Mouse (Mus musculus) left cerebral cortex, postnatal 4 days (tissue): Measurements from ENCODE around the gene Tent5c. TPM values are rescaled to one million over a fixed set of nuclear protein-coding genes. Genes with fewer than 3 reads are reported as not detected.

Experiments
- DNase-seq: peaks from one replicate; pipeline ENCODE4 v3.0.0-alpha.2; 2022
- intact Hi-C: fragments of 180-260 bp; cut with DNase I; formaldehyde crosslinking; loops from one replicate; pipeline ENCODE4 v1.15.1; 2025
- total RNA-seq, 2 experiments: library from RNA; stranded (reverse); gene quantifications; 2 replicates each; pipeline ENCODE4 v1.2.3; 2021

Gene Tent5c
- total RNA-seq, 2 experiments from 2014 or later: 1.0 to 1.8 TPM

DNA sequence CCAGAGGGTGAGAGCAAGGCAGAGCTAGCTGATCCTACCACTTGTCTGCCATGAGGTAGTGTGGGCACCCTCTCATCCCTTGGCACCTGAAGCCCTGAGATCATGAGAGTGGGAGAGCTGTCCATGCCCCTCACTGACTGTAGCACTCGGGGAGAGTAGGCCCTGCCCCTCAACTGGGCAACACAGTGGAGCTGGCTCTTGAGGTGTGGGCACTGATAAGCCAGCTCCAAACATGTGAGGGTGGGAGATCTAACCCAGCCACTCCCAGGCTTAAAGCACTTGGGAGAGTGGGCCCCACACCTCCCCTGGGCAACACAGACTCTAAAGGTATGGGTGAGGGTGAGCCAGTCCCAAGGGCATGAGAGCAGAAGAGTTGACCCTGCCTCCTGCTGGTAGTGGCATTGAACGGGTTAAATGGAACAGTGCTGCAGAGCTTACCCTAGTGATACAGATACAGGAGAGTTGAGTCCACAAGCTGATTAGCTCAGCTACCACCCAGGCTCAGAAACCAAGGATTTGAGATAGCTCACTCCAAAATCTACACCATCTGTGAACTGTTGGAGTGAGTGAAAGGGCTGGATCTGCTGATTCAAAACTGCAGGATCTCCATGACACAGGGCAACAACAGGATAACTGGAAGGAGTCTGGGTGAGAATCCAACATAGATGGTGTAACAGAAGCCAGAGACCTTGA is 80.6 kb downstream of the Tent5c start:
- no peak for DNase-seq
- intact Hi-C loops: no loop called here

DNA sequence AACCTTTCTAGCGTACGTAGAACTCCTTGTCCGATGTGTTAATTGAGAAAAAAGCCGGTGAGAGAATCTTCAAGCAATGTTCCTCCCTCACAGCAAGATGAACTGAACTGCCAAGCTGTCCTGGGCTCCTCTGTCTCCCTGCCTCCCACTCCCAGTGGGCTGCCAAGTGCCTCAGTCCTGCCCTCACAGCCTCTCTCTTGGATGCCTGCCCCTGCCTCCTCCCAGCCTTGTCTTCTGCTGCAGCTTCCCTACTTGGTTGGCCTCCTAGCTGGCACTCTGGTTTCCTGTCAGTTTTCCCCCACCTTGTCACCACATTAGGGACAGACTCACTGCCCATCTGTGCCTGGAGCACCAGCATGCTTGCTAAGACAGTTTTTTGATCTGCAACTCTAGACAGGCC is 86.5 kb downstream of the Tent5c start:
- peak; percentile 13 for DNase-seq

More for the DNA sequence above, 86.5 kb downstream of the Tent5c start:
- intact Hi-C loops: no loop called here

Other genes with a start within 250 kb of the Tent5c start
- gene Man1a2, start 196.2 kb upstream of the Tent5c start, total RNA-seq: 100 to 1,000 TPM in 1 of 2 experiments, 10 to 100 TPM in 1; 98.7 to 109 TPM